Mouse (Mus musculus): ENCODE data around the gene Fndc5. TPM values are rescaled to one million over a fixed set of nuclear protein-coding genes. Genes with fewer than 3 reads are reported as not detected.

Fndc5 gene
- polyA plus RNA-seq, 1 experiment = 82.9 TPM

Other genes starting within 250 kb of the Fndc5 start
- gene Azin2, start 174.6 kb upstream of the Fndc5 start, polyA plus RNA-seq (2012; rRNA removed) = 42.5 and 43.7 TPM in 2 replicates
- 41.8 and 42.2 TPM in 2 replicates for gene Ak2, start 145.0 kb upstream of the Fndc5 start, polyA plus RNA-seq (2012; rRNA removed)
- 45.4 and 47.8 TPM in 2 replicates for gene Rnf19b, start 78.7 kb upstream of the Fndc5 start, polyA plus RNA-seq (2012; rRNA removed)
- gene Tmem54, start 31.5 kb upstream of the Fndc5 start, polyA plus RNA-seq (2012; rRNA removed) = 0.32 TPM in 1 of 2 replicates, not detected in the other
- gene Hpca, start 15.0 kb upstream of the Fndc5 start, polyA plus RNA-seq (2012; rRNA removed) = 560 and 728 TPM in 2 replicates
- 28.0 and 31.5 TPM in 2 replicates for gene S100pbp, start 52.7 kb downstream of the Fndc5 start, polyA plus RNA-seq (2012; rRNA removed)
- 72.0 and 72.5 TPM in 2 replicates for gene Yars, start 52.8 kb downstream of the Fndc5 start, polyA plus RNA-seq (2012; rRNA removed)
- 7.5 and 9.2 TPM in 2 replicates for gene C77080, start 124.4 kb downstream of the Fndc5 start, polyA plus RNA-seq (2012; rRNA removed)
- gene Sync, start 150.6 kb downstream of the Fndc5 start, polyA plus RNA-seq (2012; rRNA removed) = 1.3 TPM in 2 replicates
- gene Rbbp4, start 198.4 kb downstream of the Fndc5 start, polyA plus RNA-seq (2012; rRNA removed) = 59.1 and 61.4 TPM in 2 replicates
- 31.1 and 32.0 TPM in 2 replicates for gene Zbtb8os, start 198.7 kb downstream of the Fndc5 start, polyA plus RNA-seq (2012; rRNA removed)
- 8.5 and 9.2 TPM in 2 replicates for gene Zbtb8a, start 241.1 kb downstream of the Fndc5 start, polyA plus RNA-seq (2012; rRNA removed)